ENCODE assay signal across 8 mouse cellular contexts in genomic region chr13:73405720-73406629, GRCm38 (mm10).
A peak's percentile ranks its signal among the peaks of the same experiment; 100 is the strongest.
DNase-seq lines count a peak whose midpoint lies in the region; ATAC-seq and TF ChIP-seq lines count a peak whose summit lies in the region.

No protein-coding gene starts in this region.

- TF ChIP-seq POLR2A in liver, adult 2 months (IDR thresholded peaks at IDR 0.05; ENCODE audit: extremely low read depth, insufficient read depth, low read length): no peak

- peak; percentile 2 to 29 for DNase-seq in layer of hippocampus, adult 2 months (ENCODE audit: low spot score in 2 of 2)
- DNase-seq in layer of hippocampus, adult 11-12 months (ENCODE audit: low spot score): no peak
- DNase-seq in R1 (ENCODE audit: low read depth, low spot score): peak; percentile 78
- DNase-seq in liver, adult 2 months (ENCODE audit: extremely low read depth, low read depth, low spot score): peak; percentile 2
- peak; percentile 26 for DNase-seq in right cerebral cortex, postnatal 4 days
- DNase-seq in layer of hippocampus, adult 9-10 months (ENCODE audit: low spot score): no peak

- H3K4me3 ChIP-seq in layer of hippocampus, adult 2 months: no peak overlapping the region
- no peak overlapping the region for H3K4me3 ChIP-seq in forebrain, embryonic 12.5 days (replicated peaks)
- H3K4me3 ChIP-seq in liver, adult 2 months (ENCODE audit: insufficient read depth, low read depth, low read length): no peak overlapping the region

- H3K27ac ChIP-seq in layer of hippocampus, adult 2 months: no peak overlapping the region
- no peak overlapping the region for H3K27ac ChIP-seq in forebrain, embryonic 12.5 days
- no peak overlapping the region for H3K27ac ChIP-seq in liver, adult 2 months (replicated peaks; ENCODE audit: insufficient read depth, low read depth, low read length)

- no peaks in the 10 kb centered on the region for H3K9me3 ChIP-seq in forebrain, embryonic 12.5 days

- 0 out of 2 replicates have a peak, but pooled peaks have one; percentile 36 for ATAC-seq in forebrain, embryonic 12.5 days (ENCODE audit: low FRiP score)
- peak; percentile 37 to 61; a peak in 2 of 4 replicates for ATAC-seq in hematopoietic stem cell, adult 5-6 weeks (replicated peaks in 1 of 2; ENCODE audit: insufficient read depth in 1 of 2, low FRiP score in 2 of 2, low TSS enrichment in 1 of 2, low read depth in 1 of 2, poor library complexity in 2 of 2, severe bottlenecking in 2 of 2)

- 0 out of 2 replicates have a peak overlapping the region, but pooled peaks have one; percentile 21 for H3K4me2 ChIP-seq in forebrain, embryonic 12.5 days

- WGBS in forebrain, embryonic 12.5 days: 15% methylated on average over 20 of the region's 20 CpGs
- WGBS in liver, adult 2 months: 17% methylated on average over 20 of the region's 20 CpGs

- H3K27me3 ChIP-seq in forebrain, embryonic 12.5 days: peaks cover 12% of the 10 kb centered on the region; the same call in 1 of the 2 replicates
- no peaks in the 10 kb centered on the region for H3K27me3 ChIP-seq in liver, adult 2 months (ENCODE audit: control insufficient read depth, insufficient read depth, low read length)

- H3K4me1 ChIP-seq in forebrain, embryonic 12.5 days: peaks cover 3% of the 10 kb centered on the region; the same call in 1 of the 2 replicates
- no peaks in the 10 kb centered on the region for H3K4me1 ChIP-seq in liver, adult 2 months (ENCODE audit: control insufficient read depth, insufficient read depth, low read length)

- TF ChIP-seq CTCF in layer of hippocampus, adult 2 months (conservative IDR thresholded peaks at IDR 0.05): peak; percentile 76
- TF ChIP-seq CTCF in liver, adult 2 months (IDR thresholded peaks at IDR 0.05; ENCODE audit: low read depth, low read length): peak; percentile 46

- no peaks in the 10 kb centered on the region for H3K79me2 ChIP-seq in liver, adult 2 months (ENCODE audit: control insufficient read depth, insufficient read depth, low read length)

- no peaks in the 10 kb centered on the region for H3K36me3 ChIP-seq in forebrain, embryonic 12.5 days (replicated peaks)
- no peaks in the 10 kb centered on the region for H3K36me3 ChIP-seq in liver, adult 2 months (ENCODE audit: control insufficient read depth, insufficient read depth, low read length)

- no peak overlapping the region for H3K9ac ChIP-seq in forebrain, embryonic 12.5 days
- no peak overlapping the region for H3K9ac ChIP-seq in liver, adult 2 months (ENCODE audit: low read depth, low read length)

Comparison
In these comparisons a context has a peak if more than half of its experiments do, and no peak if none do; other contexts are left out.
1. DNase-seq: peak in layer of hippocampus, adult 2 months (2 of 2), R1 (single experiment), liver, adult 2 months (single experiment) and right cerebral cortex, postnatal 4 days (single experiment); none in layer of hippocampus, adult 11-12 months (single experiment) and layer of hippocampus, adult 9-10 months (single experiment).